In the genomic region with DNA sequence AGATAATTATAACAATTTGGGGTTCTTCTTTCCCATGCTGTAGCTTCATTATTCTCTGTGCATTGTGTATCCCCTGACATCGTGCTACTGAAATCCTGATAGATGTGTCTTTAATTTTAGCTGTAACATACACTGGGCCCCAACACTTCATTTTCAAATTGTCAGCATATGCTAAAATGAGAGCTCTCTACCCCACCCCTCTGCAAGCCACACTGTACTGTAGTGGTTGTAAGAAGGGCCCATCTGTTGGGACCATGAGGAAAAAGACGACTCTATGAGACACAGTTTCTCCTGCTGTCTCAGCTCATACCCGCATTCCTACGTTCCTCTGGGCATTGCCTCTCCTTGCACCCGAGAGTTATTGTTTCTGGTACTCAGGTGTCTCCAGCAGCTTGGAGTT, we compare ENCODE assay signal across 15 mouse cellular contexts.
"Had no signal": no experiment of that assay in that cellular context is flagged by ENCODE, and none has a peak within 500 bp of the region (broad histone marks: within the 10 kb centered on the region; RNA-seq: fewer than 3 reads in every experiment).

No protein-coding gene starts in this region.

- H3K9ac ChIP-seq: limb, embryonic 12.5 days; limb, embryonic 15.5 days; liver, embryonic 14.5 days; liver, postnatal 0 days; lung, embryonic 14.5 days; midbrain, embryonic 13.5 days had no signal

- H3K4me2 ChIP-seq: limb, embryonic 12.5 days; limb, embryonic 15.5 days; liver, embryonic 11.5 days; lung, embryonic 14.5 days; midbrain, embryonic 13.5 days had no signal

- H3K27ac ChIP-seq: left cerebral cortex, adult 2 months; limb, embryonic 12.5 days; limb, embryonic 15.5 days; liver, embryonic 14.5 days; macrophage; midbrain, embryonic 13.5 days had no signal

- DNase-seq: kidney, adult 9 months; kidney, postnatal 14 days; kidney, postnatal 4 days; left cerebral cortex, postnatal 4 days; liver, postnatal 0 days; lung, embryonic 14.5 days; thymus, postnatal 25 days had no signal

- H3K9me3 ChIP-seq: limb, embryonic 12.5 days; limb, embryonic 15.5 days; midbrain, embryonic 13.5 days had no signal

- H3K36me3 ChIP-seq: limb, embryonic 12.5 days; limb, embryonic 15.5 days; midbrain, embryonic 13.5 days had no signal

- ATAC-seq: liver, postnatal 0 days; lung, postnatal 0 days; midbrain, embryonic 13.5 days had no signal

- H3K4me1 ChIP-seq: limb, embryonic 12.5 days; limb, embryonic 15.5 days had no signal

- H3K27me3 ChIP-seq: limb, embryonic 12.5 days; limb, embryonic 15.5 days; midbrain, embryonic 13.5 days had no signal

- H3K4me3 ChIP-seq: left cerebral cortex, adult 2 months; limb, embryonic 12.5 days; limb, embryonic 15.5 days; midbrain, embryonic 13.5 days had no signal
